Mouse (Mus musculus) G1E (cell line): ENCODE measurements around the gene Zfp37. TPM values are rescaled to one million over a fixed set of nuclear protein-coding genes. Genes with fewer than 3 reads are reported as not detected.
"Not testable (repeated sequence)": the region's sequence is repeated elsewhere in the genome, so short reads cannot be mapped to it uniquely, and the experiment has no call there.

Experiments
- ATAC-seq: 2 replicates; pipeline ENCODE4 v1.8.0; 2016; ENCODE audit warnings: mild to moderate bottlenecking; ENCODE audit not compliant: insufficient number of reproducible peaks, poor library complexity, low FRiP score, severe bottlenecking; ENCODE audit errors: extremely low read depth
- DNase-seq: peaks from one replicate; pipeline ENCODE4 v3.0.0; 2012; ENCODE audit warnings: low spot score
- H3K27me3 ChIP-seq: 2 replicates; pipeline ENCODE4 v1.6.1; 2012; ENCODE audit warnings: mild to moderate bottlenecking, low read length, inconsistent platforms; ENCODE audit not compliant: insufficient read depth
- H3K36me3 ChIP-seq: replicated peaks from 2 replicates; pipeline ENCODE3; 2012; ENCODE audit warnings: mild to moderate bottlenecking, inconsistent platforms
- H3K4me1 ChIP-seq: 2 replicates; pipeline ENCODE4 v1.6.1; 2012; ENCODE audit warnings: low read depth, low read length, inconsistent platforms, mixed read lengths; ENCODE audit not compliant: insufficient read depth
- H3K4me3 ChIP-seq: 2 replicates; pipeline ENCODE4 v1.5.1; 2012; ENCODE audit warnings: low read depth, mild to moderate bottlenecking, inconsistent platforms, low read length, moderate library complexity, mixed read lengths
- H3K9me3 ChIP-seq: replicated peaks from 2 replicates; pipeline ENCODE4 v1.6.1; 2012; ENCODE audit warnings: inconsistent platforms
- CTCF ChIP-seq: IDR thresholded peaks from 2 replicates; pipeline ENCODE4 v1.5.1; 2012; ENCODE audit warnings: low read depth, low read length, inconsistent platforms, mixed read lengths
- GATA1 ChIP-seq: IDR thresholded peaks from 2 replicates; pipeline ENCODE4 v1.6.1; 2012; ENCODE audit warnings: borderline replicate concordance, low read length, inconsistent platforms, mixed read lengths
- GATA2 ChIP-seq: IDR thresholded peaks from 2 replicates; pipeline ENCODE4 v1.6.1; 2012; ENCODE audit warnings: low read depth, low read length, inconsistent platforms, borderline replicate concordance
- POLR2AphosphoS5 ChIP-seq: IDR thresholded peaks from 2 replicates; pipeline ENCODE4 v1.6.1; 2012; ENCODE audit warnings: low read depth, low read length, inconsistent platforms; ENCODE audit not compliant: insufficient replicate concordance
- TAL1 ChIP-seq: conservative IDR thresholded peaks from 2 replicates; pipeline ENCODE4 v1.6.1; 2012; ENCODE audit warnings: low read depth, low read length, inconsistent platforms, mixed read lengths
- polyA plus RNA-seq: library from polyadenylated mRNA; stranded (reverse); fragments of >175 nt; gene quantifications from 2 replicates; pipeline ENCODE4 v1.2.3, GENCODE M21; 2012
- total RNA-seq, 2 experiments: library from RNA; stranded (forward) in 1 of 2; stranded (reverse) in 1 of 2; fragments of 200-1000 nt in 1 of 2; fragments of >200 nt in 1 of 2; fragmentation: Nextera tagmentation in 1 of 2; gene quantifications; 2 replicates each; pipeline ENCODE4 v1.2.3; 2014 to 2017

Gene Zfp37
- total and polyA plus RNA-seq, 3 experiments = 0.71 TPM; not detected in 2

GRCm38 (mm10) chr4:62267101-62267500 is 36.3 kb upstream of the Zfp37 start:
- H3K4me3 ChIP-seq = no peak overlapping the region
- no peaks in the 10 kb centered on the region for H3K9me3 ChIP-seq
- H3K4me1 ChIP-seq = no peaks in the 10 kb centered on the region
- ATAC-seq (no peak), DNase-seq (no peak)
- no peaks in the 10 kb centered on the region for H3K36me3 ChIP-seq
- no peak for TF ChIP-seq GATA1
- no peak for TF ChIP-seq GATA2
- TF ChIP-seq TAL1 = no peak
- TF ChIP-seq POLR2AphosphoS5 = no peak
- no peak for TF ChIP-seq CTCF
- H3K27me3 ChIP-seq = no peaks in the 10 kb centered on the region

- not testable (repeated sequence) for H3K9me3 ChIP-seq, H3K36me3 ChIP-seq, DNase-seq, H3K4me1 ChIP-seq, H3K27me3 ChIP-seq, ATAC-seq, H3K4me3 ChIP-seq
Measured at GRCm38 (mm10) chr4:62266016-62266415, 35.2 kb upstream of the Zfp37 start.

- ATAC-seq (no peak), DNase-seq (no peak)
- Histone ChIP-seq H3K9me3 (no peaks in the 10 kb centered on the region), H3K4me1 (no peaks in the 10 kb centered on the region), H3K4me3 (no peak overlapping the region), H3K27me3 (no peaks in the 10 kb centered on the region), H3K36me3 (no peaks in the 10 kb centered on the region)
- TF ChIP-seq TAL1 (no peak), GATA1 (no peak), GATA2 (no peak), POLR2AphosphoS5 (no peak), CTCF (no peak)
Measured at GRCm38 (mm10) chr4:62265154-62265836, 34.4 kb upstream of the Zfp37 start.

- no peaks in the 10 kb centered on the region for H3K27me3 ChIP-seq
- H3K9me3 ChIP-seq = no peaks in the 10 kb centered on the region
- no peak for TF ChIP-seq GATA2
- no peak for TF ChIP-seq TAL1
- no peak for TF ChIP-seq GATA1
- TF ChIP-seq CTCF = no peak
- no peak for TF ChIP-seq POLR2AphosphoS5
- no peak overlapping the region for H3K4me3 ChIP-seq
- H3K36me3 ChIP-seq = no peaks in the 10 kb centered on the region
- ATAC-seq = no peak
- DNase-seq = no peak
- H3K4me1 ChIP-seq = no peaks in the 10 kb centered on the region
Measured at GRCm38 (mm10) chr4:62263133-62263844, 32.4 kb upstream of the Zfp37 start.

- no peaks in the 10 kb centered on the region for H3K9me3 ChIP-seq
- ATAC-seq = no peak
- H3K4me1 ChIP-seq = no peaks in the 10 kb centered on the region
- no peak within 1 kb of the TSS for H3K4me3 ChIP-seq
- TF ChIP-seq TAL1 (no peak), CTCF (no peak), POLR2AphosphoS5 (no peak)
- H3K36me3 ChIP-seq = no peaks in the 10 kb centered on the region
- no peak for DNase-seq
- no peaks in the 10 kb centered on the region for H3K27me3 ChIP-seq
Measured at GRCm38 (mm10) chr4:62262276-62262675, 31.4 kb upstream of the Zfp37 start, which contains the start of gene Slc31a2. Gene Slc31a2 (plus strand): TSS chr4:62262562.

- H3K36me3 ChIP-seq = no peaks in the 10 kb centered on the region
- TF ChIP-seq GATA1 = no peak
- TF ChIP-seq POLR2AphosphoS5 = no peak
- ATAC-seq (no peak), DNase-seq (no peak)
- H3K27me3 ChIP-seq = no peaks in the 10 kb centered on the region
- H3K4me3 ChIP-seq = no peak overlapping the region
- no peaks in the 10 kb centered on the region for H3K4me1 ChIP-seq
- 0 out of 2 replicates have a peak, but pooled peaks cover 3% of the 10 kb centered on the region for H3K9me3 ChIP-seq
Measured at GRCm38 (mm10) chr4:62256931-62257330, 26.1 kb upstream of the Zfp37 start.
